Mouse (Mus musculus) spleen, adult 2 months (tissue): ENCODE results near the gene Trim29.

ENCODE experiments used
- CTCF ChIP-seq: fragments of 200-500 bp; IDR thresholded peaks from 2 replicates; pipeline ENCODE4 v1.5.1; 2011; ENCODE audit warnings: mild to moderate bottlenecking, inconsistent platforms; ENCODE audit not compliant: insufficient read depth, insufficient read length, insufficient replicate concordance; ENCODE audit errors: extremely low read depth
- POLR2A ChIP-seq: fragments of 200-500 bp; IDR thresholded peaks from 2 replicates; pipeline ENCODE4 v1.6.1; 2011; ENCODE audit warnings: low read depth, low read length, inconsistent platforms

- no peak for TF ChIP-seq POLR2A
- TF ChIP-seq CTCF, result no peak
These were observed 5.8 kb downstream of the Trim29 start for GRCm38 (mm10) chr9:43316466-43316865.
